Mouse (Mus musculus) B cell, adult 67 days (primary cell): ENCODE data around the gene Rhog. TPM values are rescaled to one million over a fixed set of nuclear protein-coding genes. Genes with fewer than 3 reads are reported as not detected.

Experiments
- total RNA-seq, 2 experiments: library from RNA; stranded (reverse); gene quantifications; 4 replicates each; pipeline ENCODE4 v1.2.4; 2023

The Rhog gene
- 100 to 1,000 TPM; 142 to 157 TPM for total RNA-seq

GRCm38 (mm10) chr7:102255954-102256353, at the start of gene Rhog:
Gene Rhog (minus strand): TSS chr7:102256054.

GRCm38 (mm10) chr7:102267601-102268394, 11.9 kb upstream of the Rhog start, which contains the start of gene Stim1:
Gene Stim1 (plus strand): TSS chr7:102267806.

GRCm38 (mm10) chr7:102209756-102210721, 45.8 kb downstream of the Rhog start, which contains the start of the genes Nup98 and Pgap2:
Gene Nup98 (minus strand): TSS chr7:102210176.
Gene Pgap2 (plus strand): TSS chr7:102210208.

Other genes starting within 250 kb of the Rhog start
- 10 to 100 TPM; 10.8 to 11.9 TPM for gene Il18bp, start 237.4 kb downstream of the Rhog start, total RNA-seq
- 10 to 100 TPM; 41.2 to 41.7 TPM for gene Rnf121, start 190.6 kb downstream of the Rhog start, total RNA-seq
- 10 to 100 TPM; 56.4 to 59.1 TPM for gene Xndc1, start 190.5 kb downstream of the Rhog start, total RNA-seq
- gene Xntrpc, start 190.3 kb downstream of the Rhog start, total RNA-seq = 1 to 10 TPM; 5.1 to 7.1 TPM
- 1 to 10 TPM; 2.4 to 3.8 TPM for gene Trpc2, start 172.9 kb downstream of the Rhog start, total RNA-seq
- gene Art1, start 154.3 kb downstream of the Rhog start, total RNA-seq = not detected
- 1 to 10 TPM; 1.0 to 2.2 TPM for gene Art5, start 146.6 kb downstream of the Rhog start, total RNA-seq
- not detected for gene Chrna10, start 139.2 kb downstream of the Rhog start, total RNA-seq
- 100 to 1,000 TPM; 103 to 111 TPM for gene Nup98, start 45.9 kb downstream of the Rhog start, total RNA-seq
- gene Pgap2, start 45.8 kb downstream of the Rhog start, total RNA-seq = 10 to 100 TPM; 52.2 to 57.9 TPM
- 10 to 100 TPM; 82.9 to 83.7 TPM for gene Stim1, start 11.8 kb upstream of the Rhog start, total RNA-seq
- gene Rrm1, start 185.6 kb upstream of the Rhog start, total RNA-seq = 10 to 100 TPM; 44.7 to 44.9 TPM
- not detected for gene Olfr543, start 225.6 kb upstream of the Rhog start, total RNA-seq
- gene Olfr544, start 232.3 kb upstream of the Rhog start, total RNA-seq = not detected
- gene Olfr545, start 243.5 kb upstream of the Rhog start, total RNA-seq = not detected